Mouse (Mus musculus) gastrocnemius, postnatal 14 days (tissue): ENCODE results near the gene Retnlb. TPM values are rescaled to one million over a fixed set of nuclear protein-coding genes. Genes with fewer than 3 reads are reported as not detected.
"Not testable (repeated sequence)": the region's sequence is repeated elsewhere in the genome, so short reads cannot be mapped to it uniquely, and the experiment has no call there.

Experiments
- DNase-seq: peaks from one replicate; pipeline ENCODE4 v3.0.0; 2021; ENCODE audit warnings: mixed read lengths
- intact Hi-C: fragments of 180-260 bp; cut with DNase I; formaldehyde crosslinking; loops from one replicate; pipeline ENCODE4 v1.15.1; 2025; ENCODE audit warnings: low total_unique reads
- long read RNA-seq, 2 experiments: library from polyadenylated mRNA; stranded (forward); transcript quantifications; one replicate each; pipeline ENCODE4 v2.0.0; 2021
- total RNA-seq, 2 experiments: library from RNA; stranded (reverse); gene quantifications; 2 replicates each; pipeline ENCODE4 v1.2.3; 2021

The Retnlb gene
- not detected for total RNA-seq
- long read RNA-seq, experiment 1, result 0 reads
- long read RNA-seq, experiment 2, result 0 reads

DNA sequence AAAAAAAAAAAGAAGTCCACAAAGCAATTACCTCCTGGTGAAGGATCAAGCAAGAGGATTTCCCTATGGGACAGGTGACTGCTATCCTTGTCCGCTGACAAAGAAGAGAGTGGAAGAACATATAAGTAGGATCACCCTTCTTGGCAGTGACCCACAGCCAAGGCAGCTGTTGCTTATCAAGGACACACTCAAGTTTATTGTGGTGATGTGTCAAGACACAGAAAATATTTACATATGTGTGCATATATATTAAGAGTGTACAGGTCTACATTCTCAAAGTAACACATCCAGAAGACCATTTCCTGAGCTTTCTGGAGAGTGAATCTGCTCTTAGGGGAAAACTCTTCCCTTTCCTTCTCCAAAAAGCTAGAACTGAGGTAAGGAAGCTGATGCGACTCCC, at the start of gene Retnlb:
Gene Retnlb (plus strand): TSS at position 162 of the 400 bp plus-strand sequence.
- intact Hi-C loops, result no loop called here
- DNase-seq, result no peak

DNA sequence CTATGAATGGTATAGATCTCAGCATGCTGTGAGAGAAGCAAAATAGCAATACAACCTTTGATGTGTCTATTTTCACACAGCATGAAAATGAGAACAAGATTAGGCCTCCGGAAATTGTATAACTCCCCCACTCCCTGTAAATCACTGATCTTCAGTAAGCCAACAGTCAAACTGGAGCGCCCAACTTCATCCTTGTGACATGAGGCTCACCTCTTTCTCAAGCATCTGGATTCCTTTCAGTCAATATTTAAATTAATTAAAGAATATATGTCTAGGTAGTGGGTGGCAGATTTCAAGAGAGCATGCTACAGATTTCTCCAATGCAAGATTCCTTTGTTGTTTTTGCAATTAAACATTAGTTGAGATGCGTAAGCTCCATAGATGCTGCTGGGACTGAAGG, 47.5 kb upstream of the Retnlb start:
- DNase-seq, result no peak
- intact Hi-C loops, result no loop called here

DNA sequence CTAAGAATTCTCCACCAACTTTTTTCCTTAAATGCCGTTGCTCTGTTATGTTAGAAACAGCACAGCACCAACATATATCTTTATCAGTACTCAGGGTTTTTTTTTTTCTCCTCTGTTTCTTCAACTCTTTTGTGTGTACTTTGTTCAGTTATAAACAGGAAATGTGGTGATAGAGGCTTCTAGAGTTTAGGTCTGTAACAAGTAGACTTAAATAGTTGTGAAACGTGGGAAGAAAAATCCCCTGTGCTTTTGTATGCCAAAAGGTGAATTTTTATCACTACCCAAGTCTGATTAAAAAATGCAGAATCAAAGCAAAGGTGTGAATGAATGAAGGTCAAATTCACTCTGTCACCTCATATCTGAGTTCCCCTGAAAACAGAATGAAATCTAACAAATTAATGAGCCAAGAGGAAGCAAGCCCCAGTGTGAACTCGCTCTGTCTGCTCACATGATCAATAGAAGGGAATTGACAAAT, 44.6 kb upstream of the Retnlb start, which contains the start of gene Trat1:
Gene Trat1 (minus strand): TSS at position 51 of the 475 bp plus-strand sequence.
- no peak for DNase-seq
- intact Hi-C loops, result no loop called here

DNA sequence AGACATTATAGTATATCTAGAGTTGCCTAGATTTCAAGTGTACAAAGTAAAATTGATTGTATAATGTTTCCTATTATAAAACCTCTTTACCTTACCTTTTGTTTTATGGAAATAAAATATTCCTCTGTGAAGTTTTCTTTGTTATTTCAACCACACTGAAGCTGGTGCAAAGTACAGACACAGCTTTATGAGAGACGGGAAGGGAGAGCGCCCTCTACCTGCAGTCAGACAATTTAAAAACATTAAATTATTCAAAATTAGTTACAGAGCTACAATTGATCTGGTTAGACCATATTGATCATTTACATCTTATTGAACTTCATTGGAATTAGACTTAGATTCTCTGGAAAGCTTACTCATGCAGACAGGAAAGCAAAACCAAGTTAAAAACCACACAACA, 39.4 kb upstream of the Retnlb start:
- DNase-seq, result no peak
- intact Hi-C loops, result no loop called here

DNA sequence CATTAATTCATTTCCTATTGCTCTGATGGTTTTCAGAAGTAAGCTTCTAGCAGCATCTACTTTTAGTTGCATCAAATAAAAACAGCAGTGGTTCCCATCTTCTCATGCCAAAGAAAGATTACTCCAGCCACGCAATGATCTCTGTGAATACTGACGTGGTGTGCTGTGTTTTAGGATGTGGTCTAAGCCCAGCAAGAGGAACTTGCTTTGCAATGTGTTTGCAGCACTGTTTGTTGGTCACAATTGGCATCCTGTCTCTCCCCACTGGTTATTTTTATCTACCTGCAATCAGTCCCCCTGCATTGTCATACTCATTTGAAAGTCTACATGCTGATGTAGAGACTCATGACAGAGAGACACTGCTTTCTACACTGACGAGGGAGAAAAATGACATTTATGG, 30.4 kb upstream of the Retnlb start:
- intact Hi-C loops, result no loop called here
- DNase-seq, result no peak

DNA sequence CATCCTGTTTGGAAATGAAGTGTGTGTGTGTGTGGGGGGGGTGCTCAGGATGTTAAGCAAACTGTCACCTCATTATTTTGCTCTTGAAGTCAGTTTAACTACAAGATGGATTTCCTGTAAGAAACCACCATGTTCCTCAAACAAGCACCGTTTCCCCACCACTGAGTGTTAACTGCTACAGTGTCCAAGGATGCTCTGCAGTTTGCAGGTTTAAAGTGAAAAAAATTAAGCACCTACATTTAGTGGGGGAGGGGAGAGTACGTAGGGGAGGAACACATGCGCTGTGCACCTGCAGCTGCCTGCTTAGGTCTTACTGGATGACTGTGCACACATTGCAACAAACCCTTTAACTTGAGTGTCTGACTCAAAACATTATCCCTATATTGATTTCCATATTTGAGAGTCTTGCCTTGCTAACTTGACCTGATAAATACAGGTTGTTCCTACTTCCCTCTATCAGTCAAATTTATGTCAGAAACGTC, 27.9 kb upstream of the Retnlb start:
- no peak for DNase-seq
- intact Hi-C loops, result no loop called here

DNA sequence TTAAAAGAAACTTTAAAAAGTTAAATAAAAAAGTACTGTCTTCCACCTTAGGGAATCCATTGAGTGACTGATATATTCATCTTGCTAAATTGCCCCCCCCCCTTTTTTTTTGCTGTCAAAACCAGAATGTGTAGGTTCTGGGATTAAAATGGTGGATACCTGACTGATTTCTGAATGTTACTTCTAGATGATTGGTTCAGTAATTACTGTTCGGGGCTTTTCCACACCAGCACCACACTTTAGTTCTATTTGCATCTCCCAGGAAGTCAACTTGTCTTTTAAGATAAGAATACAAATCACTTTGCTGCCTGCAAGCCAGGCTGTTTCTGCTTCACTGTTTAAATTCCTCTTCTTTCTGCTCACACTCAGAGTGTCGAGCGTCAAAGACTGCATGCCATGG, 18.4 kb upstream of the Retnlb start:
- intact Hi-C loops, result no loop called here
- no peak for DNase-seq

DNA sequence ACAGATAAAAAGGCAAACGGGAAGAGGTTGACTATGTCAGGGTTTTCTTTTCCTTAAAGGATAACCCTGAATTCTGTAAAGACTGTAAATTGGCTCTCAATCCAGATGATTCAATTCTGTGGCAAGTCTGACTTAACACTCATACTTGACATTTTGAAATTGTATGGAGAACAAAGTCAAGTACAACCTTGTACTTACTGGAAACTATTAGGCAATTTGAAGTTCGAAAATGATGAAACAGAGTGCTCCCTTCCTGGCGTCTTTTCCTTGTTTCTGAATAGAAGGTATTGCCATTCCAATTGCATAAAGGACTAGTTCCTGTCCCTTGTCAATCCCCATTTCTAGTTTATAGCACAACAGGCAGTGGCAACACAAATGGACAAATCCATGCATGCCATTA, 17.2 kb upstream of the Retnlb start:
- intact Hi-C loops, result no loop called here
- DNase-seq, result no peak

DNA sequence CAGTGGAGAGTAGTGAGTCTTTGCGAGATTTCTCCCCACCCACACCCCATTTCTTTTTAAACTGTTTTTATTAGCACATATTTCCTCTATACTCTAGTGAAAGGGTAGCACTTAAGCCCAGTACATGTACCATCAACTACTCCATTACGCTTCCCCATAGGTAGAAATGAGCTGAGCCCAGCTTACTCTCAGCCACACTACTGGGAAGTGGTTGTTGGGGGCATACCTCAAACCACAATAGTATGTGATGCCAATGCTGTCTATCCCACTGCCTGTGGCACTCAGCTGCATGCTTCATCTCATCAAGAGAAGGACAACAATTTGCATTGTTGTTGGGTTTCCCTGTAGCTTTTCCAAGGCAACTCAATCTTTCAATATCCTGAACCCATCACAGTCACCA, 15.8 kb upstream of the Retnlb start:
- intact Hi-C loops, result no loop called here
- DNase-seq, result no peak

DNA sequence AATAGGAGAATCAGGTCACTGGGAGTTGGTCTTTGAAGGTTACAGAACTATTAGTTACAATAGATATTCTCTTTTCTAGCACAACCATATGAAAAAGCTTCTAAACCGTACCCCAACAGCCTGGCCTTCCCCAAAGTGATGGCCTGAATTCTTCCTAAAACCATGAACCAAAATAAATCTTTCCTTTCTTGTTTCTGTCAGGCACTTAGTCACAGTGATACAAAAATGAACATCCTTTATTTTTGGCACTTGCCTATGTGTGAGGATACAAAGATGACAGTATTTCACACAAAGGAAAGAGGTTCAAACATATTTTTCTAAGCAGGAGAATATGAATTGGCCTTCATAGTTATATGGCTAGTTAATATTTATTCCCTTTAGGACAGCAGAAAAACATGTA, 11.2 kb upstream of the Retnlb start:
- intact Hi-C loops, result no loop called here
- no peak for DNase-seq

DNA sequence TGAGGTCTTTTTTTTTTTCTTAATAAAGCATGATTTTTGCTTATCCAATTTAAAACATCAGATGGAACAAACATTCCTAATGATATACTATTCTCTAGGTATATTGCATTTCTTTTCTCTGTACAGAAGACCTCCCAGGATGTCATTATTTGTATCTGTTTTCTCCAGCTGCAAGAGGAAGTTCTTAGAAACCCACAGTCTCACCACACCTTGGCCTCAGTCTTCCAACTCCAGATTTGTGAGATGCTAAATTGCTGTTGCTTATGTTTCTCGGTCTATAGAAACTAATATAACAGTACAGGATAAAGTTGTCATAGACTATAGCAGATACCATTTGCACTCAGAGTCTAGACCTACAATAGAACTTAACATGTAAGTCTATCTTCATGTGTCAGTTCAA, 10.1 kb upstream of the Retnlb start:
- no peak for DNase-seq
- intact Hi-C loops, result no loop called here

DNA sequence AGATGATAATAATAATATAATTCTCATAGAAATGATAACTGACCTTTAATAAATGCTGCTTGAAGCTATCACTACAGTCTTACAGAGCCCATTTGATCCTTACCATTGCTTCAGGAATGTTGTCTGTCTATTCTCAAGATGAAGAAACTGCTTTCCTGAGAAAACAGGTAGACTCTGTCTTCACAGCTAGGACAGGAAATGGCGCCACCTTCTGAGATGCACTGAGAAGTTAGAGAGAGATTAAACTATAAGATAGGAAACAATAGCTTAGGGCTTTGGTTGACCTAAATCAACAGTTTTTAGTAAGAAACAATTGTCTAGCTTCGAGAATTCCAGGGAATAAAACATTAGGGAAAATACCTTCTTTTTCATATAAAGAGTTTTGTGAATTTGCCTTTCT, 7.3 kb upstream of the Retnlb start:
- no peak for DNase-seq
- intact Hi-C loops, result no loop called here

DNA sequence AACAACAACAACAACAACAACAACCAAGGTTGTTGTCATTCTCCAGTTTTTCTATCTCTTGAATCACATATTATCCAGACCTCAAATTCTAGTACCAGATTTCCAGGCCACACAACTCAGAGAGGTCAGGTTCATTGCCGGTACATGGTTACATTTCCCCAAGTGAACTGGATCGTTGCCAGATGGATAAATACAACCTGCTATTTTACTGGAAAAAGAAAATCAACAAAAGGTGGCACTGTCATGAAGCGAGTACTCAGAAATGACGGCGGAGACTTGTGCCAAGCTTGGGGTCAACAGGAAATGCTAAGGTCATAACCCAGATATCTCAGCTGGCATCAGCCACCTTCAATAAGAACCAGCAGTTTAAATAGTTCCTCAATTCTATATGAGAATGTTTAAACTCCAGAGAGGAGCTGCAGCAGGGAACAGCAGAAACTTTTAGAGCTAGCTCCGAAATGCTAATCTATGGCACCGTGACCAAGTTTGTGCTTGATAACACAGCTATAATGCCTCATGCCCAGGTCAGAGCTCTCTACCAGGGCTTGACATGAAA, 4.7 kb upstream of the Retnlb start:
- intact Hi-C loops, result no loop called here
- DNase-seq, result no peak

DNA sequence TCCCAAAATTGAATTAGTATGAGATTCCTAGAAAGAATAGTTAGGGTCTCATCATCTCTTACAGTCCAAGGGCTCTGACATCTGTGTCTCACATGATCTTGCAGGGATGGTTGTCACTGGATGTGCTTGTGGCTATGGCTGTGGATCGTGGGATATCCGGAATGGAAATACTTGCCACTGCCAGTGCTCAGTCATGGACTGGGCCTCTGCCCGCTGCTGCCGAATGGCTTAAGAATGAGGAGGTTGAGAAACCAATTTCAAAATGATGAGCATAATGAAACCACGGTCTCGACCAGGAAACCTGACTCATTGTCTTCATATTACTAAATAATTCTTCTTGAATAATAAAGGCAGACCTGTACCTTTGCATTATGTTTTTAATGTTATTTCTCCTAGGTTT, 1.9 kb downstream of the Retnlb start:
- no peak for DNase-seq
- intact Hi-C loops, result no loop called here

DNA sequence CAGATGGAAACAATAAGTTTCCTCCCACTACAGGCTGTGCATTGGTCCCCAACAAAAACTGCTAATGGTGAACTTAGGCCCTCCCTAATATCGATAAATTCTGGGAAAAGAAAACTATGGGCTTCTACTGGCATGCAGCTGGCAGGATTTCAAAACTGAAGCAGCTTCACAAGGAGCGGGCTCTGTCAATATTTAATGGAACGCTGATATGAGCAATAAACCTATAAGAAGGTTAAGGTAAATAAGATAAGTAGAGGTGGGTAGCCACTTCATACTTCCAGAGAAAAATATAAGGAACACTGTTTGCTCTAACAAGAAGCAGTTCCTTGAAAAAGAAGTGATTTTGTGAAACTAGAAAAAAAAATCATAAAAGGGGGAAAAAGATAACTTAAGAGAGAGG, 9.8 kb downstream of the Retnlb start:
- no peak for DNase-seq
- intact Hi-C loops, result no loop called here

DNA sequence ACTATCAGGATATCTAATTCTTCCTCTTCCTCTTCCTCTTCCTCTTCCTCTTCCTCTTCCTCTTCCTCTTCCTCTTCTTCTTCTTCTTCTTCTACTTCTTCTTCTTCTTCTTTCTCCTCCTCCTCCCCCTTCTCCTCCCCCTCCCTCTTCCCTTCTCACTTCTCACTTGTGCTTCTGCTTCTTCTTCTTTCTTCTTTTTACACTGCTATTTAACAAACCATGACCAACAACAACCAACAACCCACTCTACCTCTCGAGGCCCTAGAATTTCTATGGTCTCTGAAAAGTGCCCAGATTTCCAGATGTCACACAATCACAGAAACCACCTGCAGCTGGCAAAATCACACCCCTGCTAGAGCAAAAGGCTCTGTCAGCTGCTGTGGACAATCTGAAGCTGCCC, 11.0 kb downstream of the Retnlb start:
- DNase-seq, result no peak
- intact Hi-C loops, result no loop called here

DNA sequence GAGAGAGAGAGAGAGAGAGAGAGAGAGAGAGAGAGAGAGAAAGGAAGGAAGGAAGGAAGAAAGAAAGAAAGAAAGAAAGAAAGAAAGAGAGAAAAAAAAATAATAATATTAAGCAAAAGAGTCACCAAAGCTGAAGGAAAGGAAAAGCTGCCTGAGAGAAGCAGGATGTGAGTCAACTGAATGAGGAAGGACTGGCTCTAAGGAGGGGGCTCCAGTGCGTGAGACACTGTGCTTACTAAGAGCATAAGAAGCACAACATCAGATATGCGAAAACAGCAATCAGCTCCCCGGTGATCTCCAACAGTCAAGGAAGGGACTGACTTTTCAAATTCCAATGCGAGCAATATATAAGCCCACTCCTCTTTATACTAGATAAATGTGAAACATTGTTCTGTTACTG, 12.4 kb downstream of the Retnlb start:
- intact Hi-C loops, result no loop called here

DNA sequence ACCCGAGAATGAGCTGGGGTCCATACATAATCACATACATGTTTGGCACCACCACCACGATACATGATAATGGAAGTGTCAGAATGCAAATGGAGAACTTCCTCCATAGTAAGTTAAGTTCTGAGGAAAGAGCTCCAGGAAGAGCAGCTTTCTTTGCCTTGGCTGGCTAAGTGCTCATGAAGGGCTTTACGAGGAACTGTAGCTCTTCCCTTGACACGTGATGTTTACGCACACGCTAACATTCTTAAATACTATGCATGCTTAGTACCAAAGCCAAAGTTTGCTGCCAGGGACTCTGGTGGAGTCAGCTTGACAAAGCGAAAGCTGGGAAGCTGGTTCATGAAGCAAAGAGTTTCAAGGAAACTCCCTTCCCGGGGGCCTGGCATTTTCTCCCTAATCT, 15.4 kb downstream of the Retnlb start:
- intact Hi-C loops, result no loop called here
- DNase-seq, result no peak

More for the DNA sequence above, 12.4 kb downstream of the Retnlb start:
- no peak for DNase-seq

DNA sequence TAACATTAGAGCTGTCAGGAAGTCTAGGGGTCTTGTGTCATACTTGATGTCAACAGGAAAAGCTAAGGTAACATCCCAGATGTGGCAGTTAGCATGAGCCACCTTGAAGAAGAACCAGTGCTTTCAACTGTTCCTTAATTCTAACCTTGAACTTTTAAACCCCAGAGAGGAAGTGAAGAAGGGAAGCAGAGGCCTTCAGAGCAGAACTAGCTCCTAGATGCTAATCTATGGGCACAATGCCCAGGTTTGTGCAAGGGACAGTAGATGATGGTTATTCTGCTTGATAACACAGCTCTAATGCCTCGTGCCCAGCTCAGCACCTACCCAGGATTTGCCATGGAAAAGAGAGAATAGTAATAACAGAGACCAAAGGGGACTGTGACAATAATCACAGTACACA, 17.0 kb downstream of the Retnlb start:
- DNase-seq, intact Hi-C loops: not testable (repeated sequence)

DNA sequence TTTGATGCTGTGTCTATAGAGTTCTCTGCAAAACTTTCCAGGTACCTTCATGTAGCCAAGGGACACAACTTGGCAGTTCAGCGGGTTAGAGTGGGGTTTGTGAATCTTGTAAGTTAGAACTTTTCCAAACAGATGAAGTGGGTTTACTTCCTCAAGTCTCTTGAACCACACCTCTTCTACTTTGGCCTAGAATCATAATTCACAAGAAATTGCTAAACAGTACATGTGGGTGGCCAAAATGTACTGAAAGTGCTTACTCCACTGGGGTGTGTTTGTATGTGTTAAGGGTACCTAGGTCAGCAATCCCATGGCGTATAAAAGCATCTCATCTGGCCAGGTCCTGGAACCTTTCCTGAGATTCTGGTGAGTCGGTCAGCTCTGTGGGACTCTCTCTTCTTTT, 25.6 kb downstream of the Retnlb start, which contains the start of gene Retnla:
Gene Retnla (plus strand): TSS at position 286 of the 400 bp plus-strand sequence.
- no peak for DNase-seq
- intact Hi-C loops, result no loop called here

DNA sequence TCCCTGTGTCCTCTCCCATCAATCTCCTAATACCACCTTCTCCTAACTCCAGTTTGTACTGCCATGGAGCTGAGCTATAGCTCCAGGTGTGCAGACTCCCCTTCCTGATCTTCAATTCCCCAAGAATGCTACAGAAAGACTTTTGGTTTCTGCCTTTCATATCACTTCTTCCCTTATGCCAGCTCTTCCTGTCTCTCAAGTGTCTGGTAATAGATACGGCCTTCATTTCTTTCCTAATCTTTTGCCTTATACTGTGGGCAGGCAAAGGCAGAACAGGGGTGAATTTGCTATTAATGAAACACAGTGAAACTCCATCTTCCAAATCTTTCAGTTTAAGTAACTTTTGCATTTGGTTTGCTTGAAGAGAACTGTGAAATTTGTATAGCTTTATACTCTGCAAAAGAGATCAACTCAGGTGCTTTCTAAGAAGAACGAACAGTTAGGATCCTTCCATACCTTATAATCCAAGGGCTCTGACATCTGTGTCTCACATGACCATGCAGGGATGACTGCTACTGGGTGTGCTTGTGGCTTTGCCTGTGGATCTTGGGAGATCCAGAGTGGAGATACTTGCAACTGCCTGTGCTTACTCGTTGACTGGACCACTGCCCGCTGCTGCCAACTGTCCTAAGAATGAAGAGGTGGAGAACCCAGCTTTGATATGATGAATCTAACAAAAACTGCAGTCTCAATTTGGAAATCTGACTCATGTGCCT, 27.2 kb downstream of the Retnlb start:
- DNase-seq, result no peak
- intact Hi-C loops, result no loop called here
